Mouse (Mus musculus): ENCODE results near the gene Hmcn1.

Gene Hmcn1

DNA sequence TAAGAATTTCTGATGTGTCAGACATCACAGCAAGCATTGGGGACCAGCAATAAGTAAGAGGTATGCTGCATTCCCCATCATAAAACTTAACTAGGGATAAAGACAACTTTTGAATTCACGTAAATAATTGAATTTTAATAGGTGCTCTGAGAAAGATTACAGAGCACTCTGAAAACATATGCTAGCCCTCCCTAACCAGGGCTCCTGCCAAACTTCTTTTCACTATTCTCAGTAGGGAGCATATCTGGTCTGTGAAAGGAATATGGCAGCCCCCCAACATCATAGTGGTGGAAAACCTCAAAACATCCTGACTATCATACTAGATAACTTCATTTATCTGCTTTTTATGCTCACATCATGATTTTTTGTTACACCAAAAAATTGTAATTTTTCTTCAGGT, 347.9 kb downstream of the Hmcn1 start:
- no peak for DNase-seq (ENCODE audit: low spot score)

DNA sequence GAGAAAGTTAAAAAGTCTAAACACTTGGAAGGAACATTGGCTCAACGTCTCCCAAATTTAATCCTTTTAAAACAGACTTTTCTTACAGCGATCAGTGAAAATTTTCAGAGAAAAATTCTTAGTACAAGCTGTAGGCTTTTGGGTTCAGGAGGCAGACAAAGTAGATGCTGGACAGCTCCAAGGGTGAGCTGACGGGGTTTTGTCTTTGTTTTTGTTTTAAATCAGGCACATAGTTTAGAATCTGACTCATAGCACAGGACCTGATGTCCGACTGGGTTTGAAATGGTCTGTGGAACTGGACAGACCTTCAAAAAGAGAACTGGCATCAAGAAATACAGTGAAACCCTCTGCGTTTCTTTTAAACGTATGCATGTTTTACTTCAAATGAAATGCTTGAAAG, 353.7 kb downstream of the Hmcn1 start:
- no peak for DNase-seq (ENCODE audit: low spot score)

DNA sequence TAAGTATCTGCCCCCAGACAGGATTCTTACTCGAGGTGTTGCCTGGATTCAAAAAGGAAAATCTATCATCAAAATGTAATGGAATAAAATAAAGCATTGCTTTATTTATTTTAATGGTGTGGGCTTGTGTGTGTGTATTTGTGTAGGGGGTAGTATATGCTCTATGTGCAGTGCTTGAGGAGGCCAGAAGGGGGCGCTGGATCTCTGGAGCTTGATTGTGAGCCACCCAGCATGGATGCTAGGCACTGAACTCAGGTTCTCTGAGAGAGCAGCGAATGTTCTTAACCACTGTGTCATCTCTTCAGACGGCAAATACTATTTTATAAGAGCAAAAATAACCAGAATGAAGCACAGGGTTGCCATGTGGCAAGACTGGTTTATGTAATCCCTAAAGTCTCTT, 360.7 kb downstream of the Hmcn1 start:
- DNase-seq (ENCODE audit: low spot score), result no peak

DNA sequence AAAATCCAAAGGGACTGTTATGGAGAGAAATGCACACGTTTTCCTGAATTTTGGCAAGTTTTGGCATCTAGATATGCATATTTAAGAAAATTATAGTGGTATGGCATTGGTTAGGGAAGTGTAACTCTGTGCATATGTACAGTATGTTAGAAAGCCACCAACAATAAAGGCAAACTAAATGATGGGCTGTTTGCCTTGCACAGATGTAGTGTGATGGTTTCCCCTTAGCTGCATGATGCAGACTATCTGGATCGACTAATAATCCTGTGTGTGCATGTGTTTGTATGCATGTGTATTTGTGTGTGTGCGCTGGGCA, 361.4 kb downstream of the Hmcn1 start:
- DNase-seq (ENCODE audit: low spot score), result no peak

DNA sequence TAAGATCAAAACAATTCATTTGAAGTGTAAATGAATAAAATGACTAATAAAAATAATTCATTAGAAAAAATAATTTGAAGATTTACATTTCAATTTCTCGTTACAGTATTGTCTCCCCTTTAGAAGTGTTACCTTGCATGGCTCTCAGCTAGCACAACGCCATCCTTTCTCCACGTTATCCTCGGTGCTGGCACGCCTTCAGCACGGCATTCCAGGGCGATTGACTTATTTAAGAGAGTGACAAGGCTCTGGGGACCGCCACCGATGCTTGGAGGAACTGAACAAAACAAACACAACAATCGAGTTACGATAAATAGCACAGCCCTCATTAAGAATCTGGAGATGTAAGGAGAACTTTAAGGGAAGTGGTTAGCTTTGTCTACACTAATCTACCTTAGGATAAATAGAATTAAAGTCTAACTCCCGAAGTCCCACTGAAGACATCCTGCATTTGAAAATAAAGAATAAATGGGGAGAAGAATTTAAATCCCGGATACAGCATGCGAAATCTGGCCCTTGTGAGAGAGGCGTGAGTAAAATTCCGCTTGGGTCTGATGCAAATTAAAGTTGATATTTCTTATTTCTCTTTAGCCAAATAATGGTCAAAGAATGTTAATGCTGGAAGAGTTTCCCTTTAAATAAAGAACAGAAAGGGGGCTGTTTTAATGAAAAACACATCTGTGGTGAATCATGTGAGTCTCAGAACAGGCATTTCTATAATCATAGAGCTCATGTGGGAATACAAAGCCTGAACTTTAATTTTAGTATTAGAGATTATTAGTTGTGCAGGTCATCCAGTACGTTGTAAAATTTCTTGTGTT, 362.0 kb downstream of the Hmcn1 start:
- DNase-seq (ENCODE audit: low spot score), result no peak

DNA sequence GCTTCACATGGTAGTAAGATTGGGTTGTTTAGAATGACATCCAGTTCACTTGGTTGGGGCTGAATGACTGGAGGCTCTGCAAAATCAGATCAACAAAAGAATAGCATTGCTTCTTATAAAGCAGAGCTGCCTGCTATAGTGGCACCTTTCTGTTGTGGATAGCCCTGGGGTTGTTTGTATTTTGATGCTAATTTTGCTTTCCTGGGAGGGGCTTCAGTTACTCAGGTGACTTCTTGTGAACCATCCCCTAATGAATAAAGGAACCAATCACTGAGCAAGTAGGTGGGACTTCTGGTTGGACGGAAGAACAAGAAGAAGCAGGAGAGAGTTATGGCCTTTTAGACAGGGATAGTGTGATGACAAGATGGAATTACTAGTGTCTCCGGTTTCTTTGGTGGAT, 370.0 kb downstream of the Hmcn1 start:
- DNase-seq (ENCODE audit: low spot score), result no peak

DNA sequence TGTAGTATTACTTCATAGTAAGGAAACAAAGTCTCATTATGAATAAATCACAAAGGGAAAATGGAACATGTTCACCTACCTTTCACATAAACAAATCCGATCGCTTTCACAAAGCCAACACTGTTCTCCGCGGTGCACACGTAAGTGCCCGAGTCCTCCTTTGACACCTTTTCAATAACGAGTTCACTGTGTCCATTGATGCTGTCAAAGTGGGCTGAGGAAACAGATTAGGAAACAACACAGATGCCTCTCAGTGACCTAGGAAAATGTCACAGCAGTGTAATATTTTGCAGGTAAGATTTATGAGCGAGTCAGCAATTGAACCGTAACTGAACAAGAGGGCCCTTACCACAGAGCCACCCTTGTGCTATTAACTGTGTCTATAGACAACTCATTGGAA, 382.7 kb downstream of the Hmcn1 start:
- DNase-seq (ENCODE audit: low spot score), result no peak

DNA sequence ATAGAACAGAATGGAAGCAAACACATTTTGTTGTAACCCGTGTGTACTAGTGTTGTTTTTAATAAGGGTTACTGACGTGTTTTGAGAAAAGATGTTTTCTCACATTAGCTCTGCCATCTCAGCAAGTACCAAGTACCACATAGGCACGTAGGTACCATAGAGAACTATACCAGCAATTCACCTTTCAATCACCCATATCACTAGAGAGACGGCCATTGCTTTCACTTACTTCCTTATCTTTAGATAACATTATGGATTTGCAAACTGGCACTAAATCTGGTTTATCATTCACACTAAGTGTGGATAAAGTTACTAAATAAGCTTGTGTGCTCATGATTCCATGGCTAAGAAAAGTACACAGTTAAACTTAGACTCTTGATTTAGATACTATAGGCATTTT, 387.1 kb downstream of the Hmcn1 start:
- no peak for DNase-seq (ENCODE audit: low spot score)

DNA sequence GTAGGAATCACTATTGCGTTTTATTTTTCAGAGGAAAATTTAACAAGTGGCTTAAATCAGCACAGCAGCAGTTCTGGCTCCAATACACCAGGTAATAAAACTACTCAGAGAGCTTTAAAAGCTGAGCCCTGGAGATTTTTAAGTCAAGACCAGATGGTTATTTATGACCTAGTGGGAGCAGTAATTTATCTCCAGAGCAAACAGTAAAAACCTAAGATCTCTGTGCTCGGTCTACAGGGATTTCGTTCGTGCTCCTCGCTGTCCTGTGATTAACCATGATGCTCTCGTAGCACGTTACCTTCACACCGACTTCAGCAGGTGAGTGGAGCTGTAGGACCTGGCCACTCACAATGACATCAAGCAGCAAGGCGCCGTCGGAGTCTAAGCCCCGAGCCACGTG, 399.6 kb downstream of the Hmcn1 start:
- DNase-seq (ENCODE audit: low spot score), result no peak

DNA sequence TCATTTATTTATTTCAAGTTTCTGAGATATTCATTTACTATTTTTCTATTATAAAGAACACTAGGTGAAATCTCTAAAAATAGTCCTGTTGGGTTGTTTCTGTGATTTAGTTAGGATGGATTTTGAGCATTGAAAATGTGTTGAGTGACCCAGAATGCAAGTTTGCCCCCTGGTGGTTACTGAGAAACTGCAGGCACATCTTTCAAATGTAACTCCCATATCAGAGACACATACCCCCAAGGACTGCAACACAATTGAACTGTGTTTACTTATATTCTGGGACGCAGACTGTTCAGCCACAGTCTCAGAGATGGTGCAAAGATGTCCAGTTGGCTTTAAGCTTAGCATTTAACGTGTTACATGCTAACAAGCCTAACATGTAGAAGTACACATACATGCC, 402.0 kb downstream of the Hmcn1 start:
- peak; percentile 9 for DNase-seq (ENCODE audit: low spot score)

DNA sequence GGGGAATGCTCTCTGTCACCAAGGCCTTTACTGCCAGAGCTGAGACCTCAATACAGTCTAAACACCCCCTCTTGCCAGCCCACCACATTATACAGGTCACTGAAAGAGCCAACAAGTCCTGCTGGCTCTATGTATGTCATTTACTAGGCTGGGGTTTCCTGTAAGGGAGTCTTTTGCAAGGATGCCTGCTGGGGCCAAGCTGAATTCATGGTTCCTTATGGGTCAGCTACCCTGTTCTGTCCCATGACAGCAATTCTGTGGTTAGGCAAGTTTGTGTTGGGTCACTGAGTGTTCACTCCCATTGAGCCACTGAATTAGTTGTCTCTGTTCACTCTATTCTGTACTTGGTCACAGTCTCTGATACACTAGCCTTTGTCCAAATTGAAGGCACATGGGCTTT, 405.8 kb downstream of the Hmcn1 start:
- DNase-seq (ENCODE audit: low spot score), result no peak

DNA sequence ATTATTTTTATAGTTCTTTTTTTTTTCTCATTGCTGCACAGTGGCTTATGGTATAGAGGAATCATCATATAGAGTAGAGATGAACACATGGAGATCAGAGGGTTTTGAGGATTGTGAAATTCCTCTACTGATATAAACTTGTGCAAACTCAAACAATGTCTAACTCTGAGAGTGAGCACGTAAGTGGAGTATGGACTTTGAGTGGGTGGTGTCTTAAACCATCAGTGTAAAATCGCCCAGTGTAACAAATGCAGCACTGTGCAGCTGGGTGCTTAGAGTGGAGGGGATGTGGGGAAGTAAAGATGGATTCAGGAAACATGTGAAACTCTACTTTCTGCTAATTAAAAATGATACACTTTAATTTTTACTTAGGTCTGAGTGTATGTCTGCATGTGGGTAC, 408.8 kb downstream of the Hmcn1 start:
- DNase-seq (ENCODE audit: low spot score), result no peak

DNA sequence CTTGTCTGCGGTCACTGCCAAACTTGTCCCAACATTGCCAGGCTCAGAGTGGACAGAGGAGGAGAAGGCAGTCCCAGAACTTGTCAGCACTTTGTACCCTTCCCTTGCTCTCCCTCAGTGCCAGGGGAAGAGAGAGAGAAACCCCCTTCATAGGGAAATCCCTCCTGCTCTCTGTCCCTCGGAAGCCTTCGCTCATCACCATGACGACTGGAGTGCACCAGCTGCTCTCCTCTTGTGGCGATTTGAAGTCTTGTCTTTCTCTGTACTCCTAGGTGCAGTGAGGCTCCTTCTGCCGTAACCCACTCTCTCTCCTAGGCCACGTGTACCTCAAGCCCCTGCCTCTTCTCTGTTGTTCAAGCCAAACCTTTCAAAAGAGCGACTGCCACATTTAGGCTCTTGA, 409.5 kb downstream of the Hmcn1 start:
- DNase-seq (ENCODE audit: low spot score), result no peak

DNA sequence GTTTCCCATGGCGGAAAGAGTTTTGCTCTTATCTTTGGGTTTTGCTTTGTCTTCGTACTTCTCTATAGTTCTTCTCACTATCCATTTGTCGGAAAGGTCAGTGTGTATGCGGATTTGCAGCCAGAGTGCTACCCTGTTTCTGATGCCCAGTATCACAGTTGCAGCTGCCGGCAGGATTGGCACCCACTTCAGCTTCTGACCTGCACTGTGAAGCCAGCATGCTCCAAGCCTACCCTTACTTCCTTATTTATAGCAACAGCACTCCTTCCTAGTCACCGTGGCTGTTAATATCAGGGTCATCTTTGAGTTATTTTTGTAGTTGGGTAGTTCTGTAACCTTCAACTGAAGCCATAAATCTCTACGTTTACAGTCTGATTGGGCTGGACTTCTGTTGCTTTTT, 412.7 kb downstream of the Hmcn1 start:
- DNase-seq (ENCODE audit: low spot score), result no peak

DNA sequence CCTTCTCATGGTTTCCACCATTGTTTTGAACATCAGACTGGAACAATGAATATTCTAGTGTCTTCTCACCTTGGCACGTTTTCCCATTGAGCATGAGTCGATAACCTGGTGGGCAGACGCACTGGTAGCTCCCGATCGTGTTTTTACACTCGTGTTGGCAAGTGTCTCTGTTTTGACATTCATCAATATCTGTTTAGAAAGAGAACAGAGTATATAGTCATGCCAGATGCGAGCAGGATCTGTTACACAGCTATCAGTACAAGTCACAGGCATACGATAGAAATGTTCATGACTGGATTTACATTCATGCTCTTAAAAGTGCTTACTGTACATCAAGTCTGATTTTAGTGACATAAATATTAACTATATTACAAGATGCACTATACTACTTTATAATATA, 419.8 kb downstream of the Hmcn1 start:
- no peak for DNase-seq (ENCODE audit: low spot score)

DNA sequence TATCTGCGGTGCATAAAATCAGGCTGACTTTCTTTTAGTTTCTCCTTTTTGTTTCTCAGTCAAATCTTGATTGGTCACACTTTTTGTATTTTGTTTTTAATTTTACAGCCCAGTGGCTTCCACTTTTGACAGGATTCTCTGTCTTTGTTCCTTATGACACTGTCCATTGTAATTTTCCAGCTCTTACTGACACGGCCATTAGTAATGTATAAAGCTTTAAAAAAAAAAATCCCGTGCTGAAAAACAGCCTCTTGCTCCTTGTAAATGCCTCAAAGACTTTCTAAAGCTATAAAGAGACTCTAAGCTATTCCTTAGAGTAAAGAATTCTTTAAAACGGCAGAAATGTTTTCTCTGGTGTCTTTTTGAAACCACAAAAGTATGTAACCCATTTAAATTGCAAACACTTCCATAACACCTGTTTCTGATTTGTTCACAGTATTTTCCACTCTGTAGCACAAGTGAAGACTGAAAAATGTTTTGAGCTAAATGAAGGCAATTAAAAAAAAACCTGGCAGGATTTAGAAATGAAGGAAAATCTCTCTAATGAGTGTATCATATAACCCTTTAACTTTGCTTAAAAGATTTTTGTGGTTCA, 422.6 kb downstream of the Hmcn1 start:
- no peak for DNase-seq (ENCODE audit: low spot score)

DNA sequence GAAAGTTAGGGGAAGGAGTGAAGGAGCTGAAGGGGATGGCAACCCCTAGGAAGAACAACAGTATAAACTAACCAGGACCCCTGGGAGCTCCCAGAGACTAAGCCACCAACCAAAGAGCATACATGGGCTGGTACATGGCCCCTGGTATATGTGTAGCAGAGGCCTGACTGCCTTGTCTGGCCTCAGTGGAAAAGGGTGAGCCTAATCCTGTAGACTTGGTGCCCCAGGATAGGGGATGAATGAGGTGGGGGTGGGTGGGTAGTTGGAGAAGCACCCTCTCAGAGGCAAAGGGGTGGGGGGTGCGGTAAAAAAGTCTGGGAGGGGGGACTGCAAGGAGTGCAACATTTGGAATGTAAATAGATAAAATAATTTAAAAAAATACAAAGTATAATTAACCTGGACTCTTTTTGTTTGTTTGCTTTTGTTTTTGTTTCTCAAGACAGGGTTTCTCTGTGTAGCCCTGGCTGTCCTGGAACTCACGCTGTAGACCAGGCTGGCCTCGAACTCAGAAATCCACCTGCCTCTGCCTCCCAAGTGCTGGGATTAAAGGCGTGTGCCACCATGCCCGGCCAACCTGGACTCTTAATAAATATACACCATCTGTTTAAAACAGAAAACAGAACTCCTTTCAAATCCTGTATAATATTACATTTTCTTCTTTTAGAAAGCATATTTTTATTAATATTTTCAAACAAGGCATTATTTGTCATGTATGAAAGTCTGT, 423.3 kb downstream of the Hmcn1 start:
- no peak for DNase-seq (ENCODE audit: low spot score)

DNA sequence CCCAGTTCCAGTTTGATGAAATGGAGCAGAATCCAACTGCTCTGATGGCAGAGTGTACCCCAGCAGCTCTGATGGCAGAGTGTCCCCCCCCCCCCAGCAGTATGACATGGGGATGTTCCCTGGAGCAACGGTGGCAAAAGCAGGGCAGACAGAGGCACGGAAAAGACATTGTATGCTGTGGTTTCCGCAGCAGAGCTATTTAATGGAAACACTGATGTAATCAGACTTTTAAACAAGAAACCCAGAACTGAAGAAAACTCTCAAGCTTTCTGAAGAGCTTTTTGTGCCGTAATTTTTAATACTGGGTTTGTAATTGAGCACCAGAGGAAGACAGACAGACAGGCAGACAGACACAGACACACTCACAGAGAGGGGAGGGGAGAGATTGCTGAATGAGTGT, 426.9 kb downstream of the Hmcn1 start:
- no peak for DNase-seq (ENCODE audit: low spot score)

DNA sequence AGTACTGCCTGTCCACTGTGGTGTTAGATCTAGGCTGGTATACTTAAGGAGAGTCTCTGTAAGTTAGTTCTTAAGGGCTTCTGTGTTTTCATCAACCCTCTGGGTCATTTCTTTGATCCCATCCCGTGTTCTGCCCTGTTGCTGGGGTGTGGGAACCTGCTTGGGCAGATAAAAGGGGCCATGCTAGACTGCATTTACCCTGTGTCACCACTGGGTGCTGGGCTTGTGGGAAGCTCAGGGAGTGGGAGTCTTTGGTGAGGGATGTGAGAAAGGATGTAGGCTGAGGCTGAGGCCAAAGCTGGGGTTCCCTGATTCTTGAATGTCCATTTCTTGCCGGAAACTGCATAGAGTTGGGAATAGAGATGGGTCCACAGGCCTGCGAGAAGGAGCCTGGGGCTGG, 436.6 kb downstream of the Hmcn1 start:
- no peak for DNase-seq (ENCODE audit: low spot score)

DNA sequence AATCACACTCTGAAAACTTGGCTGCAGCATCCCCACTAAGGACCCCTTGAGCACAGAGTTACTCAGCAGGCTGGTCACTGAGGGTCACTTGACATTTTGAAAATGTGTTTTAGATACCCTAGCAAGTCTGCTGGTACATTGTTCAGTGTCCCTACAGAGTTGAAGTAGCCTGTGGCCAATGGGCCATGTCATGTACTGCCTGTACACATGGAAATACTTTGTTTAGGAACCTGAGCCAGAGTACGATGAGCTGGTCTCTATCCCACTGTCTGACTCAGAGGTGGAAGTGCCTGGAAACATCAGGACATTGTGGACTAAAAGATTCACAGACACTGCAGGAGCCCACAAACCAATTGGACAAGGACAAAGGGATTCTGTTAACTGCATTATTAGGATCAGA, 441.8 kb downstream of the Hmcn1 start:
- no peak for DNase-seq (ENCODE audit: low spot score)

DNA sequence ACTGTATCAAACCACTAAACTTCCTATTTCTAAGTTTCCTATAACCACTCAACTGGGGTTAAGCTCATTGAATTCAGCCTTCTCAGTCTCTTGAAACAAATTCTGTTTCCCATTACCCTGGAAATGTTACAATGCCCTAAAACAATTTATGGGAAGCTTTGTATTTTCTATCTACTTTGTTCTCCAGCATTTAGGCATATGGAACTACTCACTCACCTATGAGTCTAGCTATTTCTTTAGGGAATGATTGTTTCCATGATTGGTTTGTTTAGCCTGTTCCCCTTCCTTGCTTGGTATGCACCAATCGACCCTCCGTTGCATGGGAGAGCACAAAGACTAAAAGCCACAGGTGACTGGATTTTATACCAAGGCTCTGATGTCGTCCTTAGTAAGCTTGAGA, 446.8 kb downstream of the Hmcn1 start:
- no peak for DNase-seq (ENCODE audit: low spot score)

DNA sequence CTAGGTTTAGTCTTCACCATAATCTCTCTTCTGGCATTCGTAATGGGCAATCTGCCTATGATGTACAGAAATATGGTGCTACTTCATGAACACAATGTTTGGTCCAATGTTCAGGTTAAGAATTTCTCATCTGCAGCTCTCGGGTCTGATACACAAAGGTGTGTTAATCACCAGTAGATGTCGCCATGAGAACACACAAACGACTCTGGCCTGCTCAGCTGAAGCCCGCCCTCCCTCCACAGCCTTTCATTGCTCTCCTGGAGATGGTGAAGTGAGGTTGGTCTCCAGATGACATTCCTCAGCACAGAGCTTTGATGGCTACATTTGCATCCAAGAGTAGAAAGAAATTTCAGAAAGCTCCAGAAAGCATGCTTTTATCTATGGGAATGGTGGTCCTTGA, 453.0 kb downstream of the Hmcn1 start:
- peak; percentile 4 for DNase-seq (ENCODE audit: low spot score)

DNA sequence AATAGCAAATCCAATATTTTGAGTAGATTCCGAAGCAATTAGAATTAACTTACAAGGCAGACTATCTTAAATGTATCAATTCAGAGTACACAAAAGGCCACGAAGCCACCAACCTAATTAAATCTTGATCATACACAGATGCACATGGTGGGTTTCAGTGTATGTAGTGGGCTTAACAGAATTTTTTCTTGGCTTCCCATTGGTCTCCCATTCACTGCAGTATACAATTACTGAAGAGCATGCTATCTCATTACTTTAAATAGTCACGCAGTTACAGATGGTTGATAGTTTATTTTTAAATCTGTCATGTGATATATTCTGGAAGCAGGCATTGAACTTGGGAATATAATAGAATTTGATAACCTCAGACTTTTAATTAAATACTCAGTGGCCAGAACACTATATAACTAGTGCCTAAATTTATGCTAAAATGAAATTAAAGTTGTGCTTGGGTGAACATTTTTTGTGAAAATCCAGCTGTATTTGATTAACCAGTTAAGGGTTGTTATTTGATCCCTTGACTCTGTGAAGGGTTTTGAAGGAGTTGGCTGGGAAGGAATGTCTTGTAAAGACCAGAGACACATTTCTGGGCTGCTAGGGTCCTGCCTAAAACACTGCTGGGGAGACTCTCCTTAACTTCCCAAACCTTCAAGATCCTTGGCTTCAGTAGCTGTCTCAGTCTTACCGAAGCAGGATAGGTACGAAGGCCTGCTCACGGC, 455.7 kb downstream of the Hmcn1 start:
- no peak for DNase-seq (ENCODE audit: low spot score)

Measured in left cerebral cortex, adult 11 months (tissue).